Mouse (Mus musculus) heart, adult 2 months (tissue): ENCODE data around the gene Tcf12. TPM values are rescaled to one million over a fixed set of nuclear protein-coding genes. Genes with fewer than 3 reads are reported as not detected.

ENCODE experiments used
- DNase-seq, 2 experiments: peaks; one replicate each; pipeline ENCODE4 v3.0.0; 2021
- H3K27ac ChIP-seq: fragments of 200-600 bp; 2 replicates; pipeline ENCODE4 v1.8.1; 2022
- H3K27me3 ChIP-seq: fragments of 200-500 bp; 2 replicates; pipeline ENCODE4 v1.6.1; 2012; ENCODE audit warnings: mild to moderate bottlenecking, low read length, inconsistent platforms, mixed read lengths; ENCODE audit not compliant: control insufficient read depth, insufficient read depth
- H3K36me3 ChIP-seq: fragments of 200-500 bp; 2 replicates; pipeline ENCODE4 v1.6.1; 2012; ENCODE audit warnings: low read length, inconsistent platforms; ENCODE audit not compliant: control insufficient read depth, insufficient read depth
- H3K4me1 ChIP-seq: fragments of 200-500 bp; 2 replicates; pipeline ENCODE4 v1.6.1; 2011; ENCODE audit warnings: low read length; ENCODE audit not compliant: control insufficient read depth, insufficient read depth
- H3K4me3 ChIP-seq: fragments of 200-600 bp; 2 replicates; pipeline ENCODE4 v1.8.1; 2022
- H3K79me2 ChIP-seq: fragments of 200-500 bp; replicated peaks from 2 replicates; pipeline ENCODE4 v1.6.1; 2012; ENCODE audit warnings: mild to moderate bottlenecking, inconsistent platforms, low read length, moderate library complexity, mixed read lengths; ENCODE audit not compliant: control insufficient read depth, insufficient read depth
- H3K9ac ChIP-seq: fragments of 200-500 bp; 2 replicates; pipeline ENCODE4 v1.6.1; 2012; ENCODE audit warnings: low read depth, mild to moderate bottlenecking, control low read depth, inconsistent platforms, low read length, mixed read lengths
- CTCF ChIP-seq: fragments of 200-600 bp; IDR thresholded peaks from 2 replicates; pipeline ENCODE4 v1.8.1; 2022; ENCODE audit warnings: antibody characterized with exemption, mild to moderate bottlenecking, moderate library complexity
- EP300 ChIP-seq: fragments of 200-500 bp; IDR thresholded peaks from 2 replicates; pipeline ENCODE4 v1.6.1; 2011; ENCODE audit warnings: low read depth, low read length, control low read depth; ENCODE audit not compliant: insufficient read depth
- POLR2A ChIP-seq: fragments of 200-500 bp; IDR thresholded peaks from 2 replicates; pipeline ENCODE4 v1.6.1; 2011; ENCODE audit warnings: mild to moderate bottlenecking, low read depth, low read length, control low read depth; ENCODE audit not compliant: insufficient read depth
- WGBS: fragments of 180-500 bp; shearing (Covaris S2); methylation state at CpG from one replicate; pipeline ENCODE4 v1.1.7; 2018; 5-methylcytosine and 5-hydroxymethylcytosine counted together
- intact Hi-C: fragments of 180-260 bp; cut with DNase I; formaldehyde crosslinking; loops from one replicate; pipeline ENCODE4 v1.15.1; 2025
- polyA plus RNA-seq: library from polyadenylated mRNA; depleted of rRNA; stranded (reverse); fragments of >200 nt; gene quantifications from 2 replicates; pipeline ENCODE4 v1.2.3, GENCODE M21; 2012
- total RNA-seq, 2 experiments: library from RNA; stranded (reverse); gene quantifications; 2 replicates each; pipeline ENCODE4 v1.2.3; 2021

Gene Tcf12
- total and polyA plus RNA-seq, 3 experiments: 29.7 to 38.0 (median 33.9) TPM

- Histone ChIP-seq H3K79me2 (no peaks in the 10 kb centered on the region), H3K27me3 (no peaks in the 10 kb centered on the region), H3K4me3 (no peak overlapping the region), H3K27ac (no peak overlapping the region), H3K9ac (no peak overlapping the region), H3K36me3 (no peaks in the 10 kb centered on the region), H3K4me1 (peaks cover 1% of the 10 kb centered on the region; the same call in 1 of the 2 replicates)
- DNase-seq: no peak
- intact Hi-C loops: no loop called here
- WGBS: 86% methylated on average over 5 of the region's 5 CpGs
- no peak for TF ChIP-seq EP300
- TF ChIP-seq POLR2A: no peak
- no peak for TF ChIP-seq CTCF
Observed at GRCm38 (mm10) chr9:71811404-71811803, 300.3 kb downstream of the Tcf12 start.

DNA sequence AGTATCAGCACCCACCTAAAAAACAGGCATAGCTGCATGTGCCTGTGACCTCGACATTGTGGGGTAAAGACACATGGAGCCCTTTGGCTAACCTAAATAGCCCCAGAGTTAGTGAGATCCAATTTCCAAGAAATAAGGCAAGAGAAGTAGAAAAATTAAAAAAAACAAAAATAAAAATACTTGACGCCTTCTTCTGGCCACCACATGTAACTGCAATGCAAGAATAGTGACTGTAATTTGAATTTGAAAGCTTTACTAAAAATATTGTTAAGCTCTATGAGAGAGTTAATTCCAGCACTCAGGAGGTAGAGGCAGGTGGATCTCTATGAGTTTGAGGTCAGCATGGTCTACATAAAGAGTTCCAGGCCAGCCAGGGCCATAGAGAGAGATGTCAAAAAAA, 300.9 kb downstream of the Tcf12 start:
- 81% methylated on average over 2 of the region's 2 CpGs for WGBS
- DNase-seq: no peak
- peak; percentile 26; the same call in 1 of the 2 replicates for TF ChIP-seq CTCF
- TF ChIP-seq EP300: no peak

DNA sequence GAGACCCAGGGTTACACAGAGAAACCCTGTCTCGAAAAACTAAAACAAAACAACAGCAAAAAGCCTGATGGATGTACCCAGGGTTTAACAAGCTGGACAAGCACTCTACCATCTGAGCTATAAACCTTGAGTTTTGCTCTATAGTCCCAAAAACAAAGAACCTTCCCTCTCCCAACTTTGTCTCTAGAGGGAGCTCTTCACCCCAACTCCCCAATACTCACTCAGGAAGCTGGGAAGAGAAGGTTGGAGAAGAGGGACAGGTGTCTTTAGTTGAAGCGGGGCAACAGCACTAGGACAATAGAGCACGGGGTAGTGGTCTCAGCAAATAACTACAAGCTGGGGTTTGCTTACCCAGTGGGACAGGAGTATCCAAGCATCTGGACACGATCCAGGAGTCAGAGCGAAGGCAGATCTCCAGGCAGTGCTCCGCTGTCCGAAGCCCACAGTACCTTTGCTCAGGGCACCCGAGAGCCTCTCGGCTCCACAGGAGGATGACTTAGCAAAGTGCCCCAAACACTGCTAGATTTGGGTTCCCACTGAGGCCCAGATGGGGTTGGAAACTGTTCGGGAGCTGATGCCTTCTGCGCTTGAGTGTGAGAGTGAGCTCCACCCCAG, 302.9 kb downstream of the Tcf12 start:
- intact Hi-C loops: loop anchor here (10.0 kb wide), 1 partner anchor 264 kb away; no protein-coding TSS in a partner anchor

More for the DNA sequence above, 300.9 kb downstream of the Tcf12 start:
- H3K27ac ChIP-seq: no peak overlapping the region
- no peaks in the 10 kb centered on the region for H3K79me2 ChIP-seq
- intact Hi-C loops: no loop called here
- H3K36me3 ChIP-seq: no peaks in the 10 kb centered on the region
- H3K4me1 ChIP-seq: peaks cover 1% of the 10 kb centered on the region; the same call in 1 of the 2 replicates
- H3K9ac ChIP-seq: no peak overlapping the region
- H3K27me3 ChIP-seq: no peaks in the 10 kb centered on the region
- H3K4me3 ChIP-seq: no peak overlapping the region

DNA sequence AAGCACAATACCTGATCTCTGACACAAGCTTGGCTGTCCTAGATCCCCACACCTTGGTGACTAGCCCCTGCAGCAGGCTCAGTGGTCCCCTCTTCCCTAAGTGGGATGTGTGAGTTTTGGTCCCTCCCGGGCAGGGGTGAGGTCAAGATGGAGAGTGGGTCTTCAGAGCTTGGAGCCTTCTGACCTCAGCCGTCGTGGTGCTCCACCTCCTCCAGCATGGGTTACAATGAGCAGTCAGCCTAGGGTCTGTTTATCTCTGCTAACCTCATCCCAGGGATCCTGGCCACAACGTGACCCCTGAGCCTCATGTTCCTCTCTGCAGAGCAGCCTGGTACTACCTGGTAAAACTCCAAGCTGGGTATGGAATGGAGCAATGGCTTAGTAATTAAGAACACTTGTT, 303.9 kb downstream of the Tcf12 start:
- H3K27ac ChIP-seq: no peak overlapping the region
- no peak for DNase-seq
- H3K9ac ChIP-seq: no peak overlapping the region
- intact Hi-C loops: loop anchor here (10.0 kb wide), 1 partner anchor 263 kb away; no protein-coding TSS in a partner anchor
- no peaks in the 10 kb centered on the region for H3K27me3 ChIP-seq
- no peaks in the 10 kb centered on the region for H3K79me2 ChIP-seq
- no peak overlapping the region for H3K4me3 ChIP-seq
- TF ChIP-seq CTCF: no peak
- no peak for TF ChIP-seq POLR2A
- no peak for TF ChIP-seq EP300
- H3K4me1 ChIP-seq: no peaks in the 10 kb centered on the region
- 76% methylated on average over 4 of the region's 4 CpGs for WGBS
- no peaks in the 10 kb centered on the region for H3K36me3 ChIP-seq

More for the DNA sequence above, 302.9 kb downstream of the Tcf12 start:
- DNase-seq: no peak
- Histone ChIP-seq H3K4me1 (peaks cover 1% of the 10 kb centered on the region; the same call in 1 of the 2 replicates), H3K4me3 (no peak overlapping the region), H3K27me3 (no peaks in the 10 kb centered on the region), H3K36me3 (no peaks in the 10 kb centered on the region), H3K79me2 (no peaks in the 10 kb centered on the region), H3K27ac (no peak overlapping the region), H3K9ac (no peak overlapping the region)
- WGBS: 43% methylated on average over 11 of the region's 11 CpGs
- TF ChIP-seq EP300 (no peak), CTCF (peak; percentile 67), POLR2A (no peak)

DNA sequence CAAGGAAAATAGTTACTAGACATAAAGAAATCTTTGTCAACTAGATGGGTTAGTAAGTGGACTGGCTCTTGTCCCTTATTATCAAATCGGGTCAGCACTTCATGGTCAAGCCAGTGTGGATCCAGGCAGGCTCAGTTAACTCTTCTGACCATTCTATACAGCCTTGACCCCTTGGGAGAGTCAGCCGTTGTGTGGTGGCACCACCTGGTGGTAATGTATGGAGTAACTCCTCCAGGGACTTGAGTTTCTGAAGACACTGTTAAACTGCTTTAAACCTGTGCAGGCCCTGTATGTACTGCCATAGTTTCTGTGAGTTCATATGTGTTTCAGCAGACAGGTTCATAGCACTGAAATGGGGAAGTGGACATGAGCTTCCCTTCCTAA, 305.3 kb downstream of the Tcf12 start:
- Histone ChIP-seq H3K27ac (no peak overlapping the region), H3K9ac (no peak overlapping the region), H3K4me3 (no peak overlapping the region), H3K27me3 (no peaks in the 10 kb centered on the region), H3K36me3 (no peaks in the 10 kb centered on the region), H3K4me1 (no peaks in the 10 kb centered on the region), H3K79me2 (no peaks in the 10 kb centered on the region)
- WGBS: 6% methylated on average over 2 of the region's 2 CpGs
- TF ChIP-seq EP300 (peak; percentile 82; the same call in 1 of the 2 replicates), CTCF (peak; percentile 97), POLR2A (no peak)
- intact Hi-C loops: loop anchor here (1.0 to 10.0 kb wide), 3 partner anchors 36 to 262 kb away; no protein-coding TSS in a partner anchor
- DNase-seq: peak; percentile 69 to 82

- H3K36me3 ChIP-seq: no peaks in the 10 kb centered on the region
- H3K4me1 ChIP-seq: no peaks in the 10 kb centered on the region
- no peak overlapping the region for H3K9ac ChIP-seq
- no peak for DNase-seq
- H3K4me3 ChIP-seq: no peak overlapping the region
- H3K27me3 ChIP-seq: no peaks in the 10 kb centered on the region
- H3K79me2 ChIP-seq: no peaks in the 10 kb centered on the region
- H3K27ac ChIP-seq: no peak overlapping the region
- 73% methylated on average over 6 of the region's 6 CpGs for WGBS
- TF ChIP-seq EP300: no peak
- no peak for TF ChIP-seq CTCF
- TF ChIP-seq POLR2A: no peak
- intact Hi-C loops: loop anchor here (1.0 to 10.0 kb wide), 3 partner anchors 36 to 261 kb away; no protein-coding TSS in a partner anchor
Observed at GRCm38 (mm10) chr9:71805646-71806421, 305.8 kb downstream of the Tcf12 start.
